Mouse (Mus musculus): Measurements from ENCODE around the gene 9430007A20Rik. TPM values are rescaled to one million over a fixed set of nuclear protein-coding genes. Genes with fewer than 3 reads are reported as not detected.
"Not testable (repeated sequence)": the region's sequence is repeated elsewhere in the genome, so short reads cannot be mapped to it uniquely, and the experiment has no call there.

9430007A20Rik gene
- not detected in 2 replicates for polyA plus RNA-seq (2016; fragmentation: Nextera tagmentation; extraction: Ambion mirVana)

GRCm38 (mm10) chr4:144519522-144519921 lies at the start of gene 9430007A20Rik:
Gene 9430007A20Rik, plus strand, starts transcription at chr4:144519822.
- ATAC-seq (ENCODE audit: insufficient number of reproducible peaks, insufficient read depth, low FRiP score, low TSS enrichment), result no peak
- Histone ChIP-seq H3K4me3 (no peak within 1 kb of the TSS), H3K9me3 (0 out of 2 replicates have a peak, but pooled peaks cover 5% of the 10 kb centered on the region), H3K27ac (no peak within 1 kb of the TSS), H3K36me3 (no peaks in the 10 kb centered on the region), H3K9ac (no peak within 1 kb of the TSS), H3K4me1 (no peaks in the 10 kb centered on the region), H3K27me3 (no peaks in the 10 kb centered on the region), H3K4me2 (replicated peaks) (no peak within 1 kb of the TSS)
- 79% methylated on average over 5 of the region's 5 CpGs for WGBS

DNA sequence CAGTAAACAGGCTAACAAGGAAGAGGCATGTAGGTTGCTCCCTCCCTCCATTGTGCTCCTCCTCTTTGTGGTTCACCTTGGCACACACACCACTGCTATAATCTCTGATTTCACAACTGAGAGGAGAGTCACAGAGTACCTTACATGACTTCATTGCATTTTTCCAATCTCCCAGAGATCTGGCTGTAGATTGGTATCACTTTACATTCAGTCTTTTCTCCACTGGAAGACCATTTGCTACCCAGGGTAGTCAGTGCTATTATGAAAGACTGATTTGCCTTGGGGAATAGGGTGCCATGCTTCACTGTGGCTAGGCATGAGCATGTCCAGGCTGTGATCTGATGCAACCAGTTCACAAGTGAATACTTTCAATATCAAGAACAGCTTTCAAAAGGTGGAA lies 26.3 kb upstream of the 9430007A20Rik start:
- Histone ChIP-seq H3K36me3 (no peaks in the 10 kb centered on the region), H3K4me1 (no peaks in the 10 kb centered on the region), H3K27ac (no peak overlapping the region), H3K4me2 (replicated peaks) (no peak overlapping the region), H3K27me3 (no peaks in the 10 kb centered on the region), H3K9me3 (no peaks in the 10 kb centered on the region), H3K4me3 (no peak overlapping the region), H3K9ac (no peak overlapping the region)
- no peak for ATAC-seq (ENCODE audit: insufficient number of reproducible peaks, insufficient read depth, low FRiP score, low TSS enrichment)

DNA sequence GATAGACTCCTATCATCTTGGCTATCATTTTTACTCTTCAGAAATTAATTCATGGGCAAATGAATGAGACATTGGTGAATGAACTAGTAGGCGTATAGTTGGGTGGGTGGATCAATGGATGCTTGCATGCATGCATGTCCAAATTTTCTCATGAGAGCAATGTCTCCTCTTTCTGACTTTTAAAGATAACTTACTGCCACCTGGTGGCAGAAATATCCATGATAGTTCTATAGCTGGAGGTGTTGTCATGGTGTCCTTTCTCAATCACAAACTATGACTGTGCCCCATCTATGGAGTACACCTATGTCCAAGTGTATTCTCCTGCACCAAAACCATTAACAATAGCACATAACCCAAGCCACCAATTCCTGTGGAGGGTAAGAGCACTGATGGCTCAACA lies 13.1 kb upstream of the 9430007A20Rik start:
- Histone ChIP-seq H3K27ac (no peak overlapping the region), H3K27me3 (no peaks in the 10 kb centered on the region), H3K9ac (no peak overlapping the region), H3K36me3 (no peaks in the 10 kb centered on the region), H3K4me1 (no peaks in the 10 kb centered on the region), H3K9me3 (peaks cover 14% of the 10 kb centered on the region; the same call in 1 of the 2 replicates), H3K4me3 (no peak overlapping the region), H3K4me2 (replicated peaks) (no peak overlapping the region)
- WGBS, result 84% methylated on average over 1 of the region's 1 CpGs
- ATAC-seq (ENCODE audit: insufficient number of reproducible peaks, insufficient read depth, low FRiP score, low TSS enrichment), result no peak

DNA sequence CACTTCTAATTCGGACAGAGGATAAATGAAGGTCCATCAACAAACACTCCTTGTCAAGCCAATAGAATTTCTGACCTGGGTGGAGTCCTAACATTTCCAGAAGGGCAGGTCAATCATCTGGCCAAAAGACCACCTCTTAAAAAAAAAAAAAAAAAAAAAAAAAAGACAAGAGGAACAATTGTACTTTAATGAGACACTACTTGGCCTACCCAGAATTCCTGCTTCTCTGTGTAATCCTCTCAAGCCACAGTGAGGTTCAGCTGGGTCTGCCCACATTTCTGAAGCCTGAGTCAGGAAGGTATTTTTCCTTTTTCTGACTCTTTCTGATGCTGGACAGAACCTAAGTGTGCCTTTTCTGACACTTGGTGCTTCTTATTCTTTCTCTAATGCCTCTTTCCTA lies 25.1 kb downstream of the 9430007A20Rik start:
- no peak for ATAC-seq (ENCODE audit: insufficient number of reproducible peaks, insufficient read depth, low FRiP score, low TSS enrichment)
- no peak overlapping the region for H3K27ac ChIP-seq
- H3K9ac ChIP-seq, result no peak overlapping the region
- H3K4me3 ChIP-seq, result no peak overlapping the region
- H3K9me3 ChIP-seq, result peaks cover 13% of the 10 kb centered on the region
- WGBS, result 70% methylated on average over 1 of the region's 1 CpGs
- no peaks in the 10 kb centered on the region for H3K27me3 ChIP-seq
- H3K36me3 ChIP-seq, result no peaks in the 10 kb centered on the region
- no peaks in the 10 kb centered on the region for H3K4me1 ChIP-seq
- H3K4me2 ChIP-seq (replicated peaks), result no peak overlapping the region

DNA sequence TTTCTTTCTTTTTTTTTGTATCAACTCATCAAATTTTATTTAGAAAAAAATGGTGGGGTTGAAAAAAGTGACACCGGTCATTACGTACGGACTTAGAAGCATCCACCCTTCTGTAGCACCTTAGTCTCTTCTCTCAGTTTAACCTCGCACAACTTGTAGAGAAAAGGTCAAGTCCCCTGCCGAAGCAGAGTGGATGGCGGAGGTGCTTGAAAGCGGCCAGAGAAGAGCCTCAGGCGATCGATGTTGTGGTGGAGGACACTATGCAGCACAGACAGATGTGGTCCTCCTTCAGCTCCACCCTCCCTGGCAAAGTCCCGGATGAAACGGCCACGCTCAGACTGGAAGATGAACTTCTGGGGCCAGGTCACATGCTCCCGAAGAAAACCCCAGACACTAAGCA lies 25.7 kb downstream of the 9430007A20Rik start:
- ATAC-seq (ENCODE audit: insufficient number of reproducible peaks, insufficient read depth, low FRiP score, low TSS enrichment); H3K36me3 ChIP-seq; H3K27ac ChIP-seq; H3K4me2 ChIP-seq (replicated peaks); H3K4me3 ChIP-seq; H3K4me1 ChIP-seq; H3K27me3 ChIP-seq; H3K9ac ChIP-seq: not testable (repeated sequence)
- H3K9me3 ChIP-seq, result peaks cover 13% of the 10 kb centered on the region
- WGBS, result 89% methylated on average over 13 of the region's 13 CpGs

DNA sequence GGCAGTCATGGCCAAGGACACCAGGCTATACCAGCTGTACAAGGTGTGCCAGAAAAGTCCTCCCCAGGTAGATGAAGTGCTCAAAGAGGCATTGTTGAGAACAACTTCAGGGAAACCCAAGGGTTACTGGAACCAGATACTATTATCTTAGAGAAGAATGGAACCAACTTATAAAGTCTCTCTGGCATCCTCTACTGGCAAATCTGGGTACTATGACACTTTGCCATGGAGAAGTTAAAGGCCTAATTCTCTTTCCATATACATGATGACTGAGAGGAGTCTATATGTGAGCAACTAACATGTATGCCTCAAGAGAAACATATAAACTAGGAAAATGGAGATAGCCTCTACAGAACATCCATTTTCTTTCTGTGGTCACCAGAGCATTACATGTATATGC lies 31.5 kb downstream of the 9430007A20Rik start:
- H3K9me3 ChIP-seq, result peaks cover 16% of the 10 kb centered on the region
- no peaks in the 10 kb centered on the region for H3K36me3 ChIP-seq
- no peak overlapping the region for H3K4me2 ChIP-seq (replicated peaks)
- no peak overlapping the region for H3K27ac ChIP-seq
- H3K4me3 ChIP-seq, result no peak overlapping the region
- ATAC-seq (ENCODE audit: insufficient number of reproducible peaks, insufficient read depth, low FRiP score, low TSS enrichment), result no peak
- no peaks in the 10 kb centered on the region for H3K27me3 ChIP-seq
- H3K4me1 ChIP-seq, result no peaks in the 10 kb centered on the region
- H3K9ac ChIP-seq, result no peak overlapping the region

GRCm38 (mm10) chr4:144559792-144560191 lies 40.2 kb downstream of the 9430007A20Rik start:
- no peak for ATAC-seq (ENCODE audit: insufficient number of reproducible peaks, insufficient read depth, low FRiP score, low TSS enrichment)
- Histone ChIP-seq H3K9ac (no peak overlapping the region), H3K9me3 (peaks cover 17% of the 10 kb centered on the region)

GRCm38 (mm10) chr4:144561205-144561604 lies 41.6 kb downstream of the 9430007A20Rik start:
- H3K27me3 ChIP-seq, result no peaks in the 10 kb centered on the region
- no peak for ATAC-seq (ENCODE audit: insufficient number of reproducible peaks, insufficient read depth, low FRiP score, low TSS enrichment)
- H3K9me3 ChIP-seq, result peaks cover 21% of the 10 kb centered on the region
- H3K4me1 ChIP-seq, result no peaks in the 10 kb centered on the region
- H3K27ac ChIP-seq, result no peak overlapping the region
- no peaks in the 10 kb centered on the region for H3K36me3 ChIP-seq
- no peak overlapping the region for H3K4me3 ChIP-seq
- no peak overlapping the region for H3K9ac ChIP-seq
- H3K4me2 ChIP-seq (replicated peaks), result no peak overlapping the region
- 59% methylated on average over 2 of the region's 2 CpGs for WGBS

More at GRCm38 (mm10) chr4:144559792-144560191, 40.2 kb downstream of the 9430007A20Rik start:
- H3K4me2 ChIP-seq (replicated peaks), result no peak overlapping the region
- H3K36me3 ChIP-seq, result no peaks in the 10 kb centered on the region
- no peak overlapping the region for H3K27ac ChIP-seq
- no peaks in the 10 kb centered on the region for H3K4me1 ChIP-seq
- no peak overlapping the region for H3K4me3 ChIP-seq
- H3K27me3 ChIP-seq, result no peaks in the 10 kb centered on the region

GRCm38 (mm10) chr4:144565034-144565433 lies 45.4 kb downstream of the 9430007A20Rik start, which contains the start of gene Gm13124:
Gene Gm13124, minus strand, starts transcription at chr4:144565134.
- Histone ChIP-seq H3K4me3 (no peak within 1 kb of the TSS), H3K9me3 (peaks cover 10% of the 10 kb centered on the region; the same call in 1 of the 2 replicates), H3K9ac (no peak within 1 kb of the TSS), H3K4me2 (replicated peaks) (no peak within 1 kb of the TSS), H3K36me3 (no peaks in the 10 kb centered on the region), H3K4me1 (no peaks in the 10 kb centered on the region), H3K27me3 (no peaks in the 10 kb centered on the region), H3K27ac (no peak within 1 kb of the TSS)
- 88% methylated on average over 1 of the region's 1 CpGs for WGBS
- ATAC-seq (ENCODE audit: insufficient number of reproducible peaks, insufficient read depth, low FRiP score, low TSS enrichment), result no peak

- H3K27me3 ChIP-seq, result no peaks in the 10 kb centered on the region
- ATAC-seq (ENCODE audit: insufficient number of reproducible peaks, insufficient read depth, low FRiP score, low TSS enrichment), result no peak
- no peak overlapping the region for H3K27ac ChIP-seq
- H3K4me2 ChIP-seq (replicated peaks), result no peak overlapping the region
- H3K9me3 ChIP-seq, result 0 out of 2 replicates have a peak, but pooled peaks cover 4% of the 10 kb centered on the region
- H3K4me3 ChIP-seq, result no peak overlapping the region
- H3K9ac ChIP-seq, result no peak overlapping the region
- no peaks in the 10 kb centered on the region for H3K4me1 ChIP-seq
- no peaks in the 10 kb centered on the region for H3K36me3 ChIP-seq
These were observed 48.1 kb downstream of the 9430007A20Rik start for GRCm38 (mm10) chr4:144567752-144568151.

Other genes with a start within 250 kb of the 9430007A20Rik start
- not detected in 2 replicates for gene Pramel5, start 239.3 kb upstream of the 9430007A20Rik start, polyA plus RNA-seq (2016; fragmentation: Nextera tagmentation; extraction: Ambion mirVana)
- gene Gm13128, start 189.6 kb upstream of the 9430007A20Rik start, polyA plus RNA-seq (2016; fragmentation: Nextera tagmentation; extraction: Ambion mirVana), result not detected in 2 replicates
- not detected in 2 replicates for gene Gm13119, start 161.9 kb upstream of the 9430007A20Rik start, polyA plus RNA-seq (2016; fragmentation: Nextera tagmentation; extraction: Ambion mirVana)
- not detected in 2 replicates for gene Pramef20, start 141.9 kb upstream of the 9430007A20Rik start, polyA plus RNA-seq (2016; fragmentation: Nextera tagmentation; extraction: Ambion mirVana)
- 0.14 TPM in 1 of 2 replicates, not detected in the other for gene Pramef12, start 111.4 kb upstream of the 9430007A20Rik start, polyA plus RNA-seq (2016; fragmentation: Nextera tagmentation; extraction: Ambion mirVana)
- gene 1700012P22Rik, start 81.0 kb upstream of the 9430007A20Rik start, polyA plus RNA-seq (2016; fragmentation: Nextera tagmentation; extraction: Ambion mirVana), result not detected in 2 replicates
- not detected in 2 replicates for gene Gm9944, start 66.5 kb upstream of the 9430007A20Rik start, polyA plus RNA-seq (2016; fragmentation: Nextera tagmentation; extraction: Ambion mirVana)
- gene Aadacl3, start 56.1 kb upstream of the 9430007A20Rik start, polyA plus RNA-seq (2016; fragmentation: Nextera tagmentation; extraction: Ambion mirVana), result not detected in 2 replicates
- gene Gm13124, start 45.3 kb downstream of the 9430007A20Rik start, polyA plus RNA-seq (2016; fragmentation: Nextera tagmentation; extraction: Ambion mirVana), result not detected in 2 replicates
- gene Aadacl4, start 93.9 kb downstream of the 9430007A20Rik start, polyA plus RNA-seq (2016; fragmentation: Nextera tagmentation; extraction: Ambion mirVana), result not detected in 2 replicates
- not detected in 2 replicates for gene Gm436, start 166.5 kb downstream of the 9430007A20Rik start, polyA plus RNA-seq (2016; fragmentation: Nextera tagmentation; extraction: Ambion mirVana)
- gene Gm13178, start 201.6 kb downstream of the 9430007A20Rik start, polyA plus RNA-seq (2016; fragmentation: Nextera tagmentation; extraction: Ambion mirVana), result not detected in 2 replicates

Data from embryonic facial prominence, embryonic 12.5 days (tissue).